Mouse (Mus musculus): ENCODE data around the gene Rexo5. TPM values are rescaled to one million over a fixed set of nuclear protein-coding genes. Genes with fewer than 3 reads are reported as not detected.

Gene Rexo5
- 10.1 and 10.8 TPM in 2 replicates for polyA plus RNA-seq (2015; fragmentation: Nextera tagmentation; extraction: Ambion mirVana)

DNA sequence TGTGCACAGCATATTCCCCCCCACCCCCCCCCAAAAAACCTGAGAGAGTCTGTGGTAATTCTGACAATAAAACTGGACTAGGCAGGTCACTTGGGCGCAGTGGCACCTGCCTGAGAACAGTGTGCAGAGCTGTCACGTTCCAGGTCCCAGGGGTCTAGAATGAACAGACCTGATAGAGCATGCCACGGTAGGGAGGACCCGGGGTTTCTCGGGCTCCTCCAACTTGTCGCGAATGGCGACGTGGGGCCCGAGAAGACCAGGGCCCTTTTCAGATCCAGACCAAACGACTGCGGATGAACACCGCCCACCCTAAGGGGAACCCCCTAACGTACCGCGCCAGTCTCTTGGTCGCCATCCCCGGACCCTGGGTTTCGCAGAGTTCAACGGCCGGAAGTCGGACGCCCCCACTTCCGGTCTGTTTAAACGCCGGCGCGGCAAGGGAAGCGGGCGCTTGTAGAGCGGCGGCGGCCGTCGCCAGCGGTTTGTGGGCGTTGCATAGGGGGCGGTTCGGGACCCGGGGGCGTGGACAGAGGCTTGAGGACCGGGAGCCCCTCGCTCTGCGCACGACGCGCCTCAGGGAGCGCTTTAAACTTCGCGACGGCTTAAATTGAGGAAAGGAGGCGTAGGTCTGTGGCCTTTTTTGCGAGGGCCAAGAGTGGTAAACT, at the start of gene Rexo5, which contains the start of gene Eri2:
Gene Rexo5, plus strand, starts transcription at position 421 of the 665 bp plus-strand sequence.
Gene Eri2, minus strand, starts transcription at position 473 of the 665 bp plus-strand sequence.
- H3K4me3 ChIP-seq = peak within 1 kb of the TSS; percentile 90
- H3K27ac ChIP-seq = peak within 1 kb of the TSS; percentile 68
- peak; percentile 99 for ATAC-seq (replicated peaks)

DNA sequence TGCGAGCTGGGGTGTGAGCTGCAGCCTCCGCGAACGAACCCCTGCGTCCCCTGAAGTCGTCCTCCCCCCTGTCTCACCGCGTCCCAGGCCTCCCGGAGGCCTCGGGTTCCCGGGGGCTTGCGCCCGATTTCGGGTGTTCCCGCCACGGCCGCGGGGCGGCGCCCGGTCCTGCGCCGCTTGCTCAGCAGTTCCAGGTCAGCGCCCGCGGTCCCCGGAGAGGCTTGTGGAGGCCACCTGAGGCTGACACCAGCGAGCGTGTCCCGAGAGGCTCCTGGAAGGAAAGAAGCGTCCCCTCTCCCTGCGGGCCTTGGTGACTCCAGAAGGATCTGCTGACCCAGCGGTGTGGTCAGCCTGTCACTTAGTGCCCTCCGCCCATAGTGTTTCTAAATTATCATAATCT, 49.5 kb upstream of the Rexo5 start:
- peak overlapping the region; percentile 33 for H3K4me2 ChIP-seq
- peak overlapping the region; percentile 3; the same call in 1 of the 2 replicates for H3K4me3 ChIP-seq
- 6% methylated on average over 34 of the region's 34 CpGs for WGBS
- no peaks in the 10 kb centered on the region for H3K9me3 ChIP-seq
- H3K36me3 ChIP-seq (replicated peaks) = no peaks in the 10 kb centered on the region
- no peaks in the 10 kb centered on the region for H3K27me3 ChIP-seq (replicated peaks)
- peaks cover 5% of the 10 kb centered on the region; the same call in 1 of the 2 replicates for H3K4me1 ChIP-seq
- no peak overlapping the region for H3K9ac ChIP-seq
- ATAC-seq (replicated peaks) = no peak
- no peak overlapping the region for H3K27ac ChIP-seq

More for the DNA sequence above, at the start of gene Rexo5, which contains the start of gene Eri2:
- Histone ChIP-seq H3K4me1 (peaks cover 15% of the 10 kb centered on the region), H3K27me3 (replicated peaks) (no peaks in the 10 kb centered on the region), H3K4me2 (peak within 1 kb of the TSS; percentile 80), H3K9ac (peak within 1 kb of the TSS; percentile 81), H3K36me3 (replicated peaks) (0 out of 2 replicates have a peak, but pooled peaks cover 4% of the 10 kb centered on the region), H3K9me3 (no peaks in the 10 kb centered on the region)
- WGBS = under 1% methylated on average over 52 of the region's 53 CpGs

DNA sequence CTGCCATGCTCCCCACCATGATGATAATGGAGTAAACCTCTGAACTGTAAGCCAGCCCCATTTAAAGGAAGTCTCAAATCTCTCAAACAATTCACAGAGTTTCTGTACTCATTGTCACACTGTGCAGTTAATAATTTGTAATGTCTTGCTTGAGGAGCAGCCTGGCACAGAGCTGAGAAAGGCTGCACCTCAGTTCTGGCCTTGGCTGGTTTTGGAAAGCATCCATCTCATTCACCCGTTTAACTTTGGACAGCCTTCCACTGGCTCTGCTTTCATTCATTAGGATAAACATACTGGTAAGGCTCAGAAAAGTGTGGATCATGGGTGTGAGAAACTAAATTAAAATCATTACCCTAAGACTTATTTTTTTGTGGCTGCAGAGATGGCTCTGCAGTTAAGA, 47.9 kb upstream of the Rexo5 start:
- no peak for ATAC-seq (replicated peaks)
- H3K27ac ChIP-seq = no peak overlapping the region
- WGBS = 77% methylated on average over 1 of the region's 1 CpGs
- H3K4me1 ChIP-seq = peaks cover 5% of the 10 kb centered on the region; the same call in 1 of the 2 replicates
- no peaks in the 10 kb centered on the region for H3K9me3 ChIP-seq
- H3K4me3 ChIP-seq = no peak overlapping the region
- H3K9ac ChIP-seq = no peak overlapping the region
- H3K27me3 ChIP-seq (replicated peaks) = no peaks in the 10 kb centered on the region
- H3K36me3 ChIP-seq (replicated peaks) = no peaks in the 10 kb centered on the region
- no peak overlapping the region for H3K4me2 ChIP-seq

DNA sequence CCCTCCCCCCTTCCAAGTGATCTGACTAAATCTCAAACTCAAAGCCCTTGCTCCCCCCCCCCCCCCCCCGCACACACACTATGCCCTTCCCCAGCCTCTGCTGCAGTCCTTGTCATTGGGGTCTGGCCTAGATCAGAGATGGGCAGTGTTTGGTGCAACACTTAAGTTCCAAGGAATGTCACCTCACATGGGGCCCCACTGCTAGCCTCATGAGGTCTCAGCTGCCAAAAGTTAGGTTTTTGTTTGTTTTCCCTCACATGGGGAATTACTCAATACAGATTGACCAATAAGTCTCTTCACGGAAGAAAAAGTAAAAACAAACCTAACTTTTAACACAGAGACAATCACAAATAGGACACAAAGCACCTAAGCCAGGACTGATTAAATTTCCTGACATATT, 45.0 kb upstream of the Rexo5 start:
- no peak overlapping the region for H3K4me2 ChIP-seq
- no peaks in the 10 kb centered on the region for H3K36me3 ChIP-seq (replicated peaks)
- H3K27me3 ChIP-seq (replicated peaks) = no peaks in the 10 kb centered on the region
- WGBS = 88% methylated on average over 1 of the region's 2 CpGs
- no peak overlapping the region for H3K4me3 ChIP-seq
- H3K27ac ChIP-seq = no peak overlapping the region
- no peak for ATAC-seq (replicated peaks)
- no peak overlapping the region for H3K9ac ChIP-seq
- H3K4me1 ChIP-seq = peaks cover 5% of the 10 kb centered on the region; the same call in 1 of the 2 replicates
- no peaks in the 10 kb centered on the region for H3K9me3 ChIP-seq

DNA sequence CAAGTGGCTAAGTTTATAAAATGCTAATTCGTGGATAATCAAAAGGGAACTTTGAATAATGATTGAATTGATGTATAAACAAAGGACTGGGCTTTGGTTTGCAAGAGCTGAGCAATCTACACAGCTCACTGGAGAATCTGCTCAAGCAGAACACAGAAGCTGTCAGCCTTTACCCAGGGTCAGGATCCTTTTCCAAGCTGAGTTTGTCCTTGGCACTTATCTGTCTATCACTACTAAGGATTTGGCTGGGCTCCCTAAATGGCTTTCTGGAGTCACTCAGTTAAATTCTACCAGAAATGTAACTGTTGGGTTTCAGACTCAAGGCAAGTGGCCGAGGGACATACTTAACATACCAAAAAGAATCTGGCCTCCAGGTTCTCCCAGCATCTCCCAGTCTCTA, 43.9 kb upstream of the Rexo5 start:
- whole genome bisulfite sequencing = 74% methylated on average over 2 of the region's 2 CpGs
- Histone ChIP-seq H3K9ac (no peak overlapping the region), H3K9me3 (no peaks in the 10 kb centered on the region), H3K4me1 (no peaks in the 10 kb centered on the region), H3K27me3 (replicated peaks) (no peaks in the 10 kb centered on the region), H3K36me3 (replicated peaks) (no peaks in the 10 kb centered on the region), H3K4me3 (no peak overlapping the region), H3K4me2 (no peak overlapping the region), H3K27ac (no peak overlapping the region)
- no peak for ATAC-seq (replicated peaks)

DNA sequence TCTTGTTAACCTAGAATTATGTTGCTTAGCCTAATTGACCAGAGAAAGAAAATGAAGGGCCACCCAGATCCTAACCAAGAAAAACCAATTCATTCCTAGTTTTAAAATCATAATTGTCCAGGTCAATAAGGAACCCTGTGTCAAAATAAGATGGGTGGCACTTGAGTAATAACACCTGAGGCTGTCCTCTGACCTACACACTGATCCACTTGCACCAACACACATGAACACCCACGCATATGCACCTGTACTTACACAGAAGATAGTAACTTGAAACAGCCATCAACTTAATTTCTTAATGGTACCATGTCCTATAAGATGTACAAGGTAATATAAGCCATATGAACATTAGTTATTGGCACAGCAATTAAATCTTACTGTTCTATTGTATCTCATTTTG, 40.1 kb upstream of the Rexo5 start:
- WGBS = 92% methylated on average over 1 of the region's 1 CpGs
- H3K9ac ChIP-seq = no peak overlapping the region
- H3K27me3 ChIP-seq (replicated peaks) = no peaks in the 10 kb centered on the region
- ATAC-seq (replicated peaks) = no peak
- no peak overlapping the region for H3K4me2 ChIP-seq
- H3K36me3 ChIP-seq (replicated peaks) = no peaks in the 10 kb centered on the region
- no peaks in the 10 kb centered on the region for H3K9me3 ChIP-seq
- no peaks in the 10 kb centered on the region for H3K4me1 ChIP-seq
- no peak overlapping the region for H3K27ac ChIP-seq
- no peak overlapping the region for H3K4me3 ChIP-seq

DNA sequence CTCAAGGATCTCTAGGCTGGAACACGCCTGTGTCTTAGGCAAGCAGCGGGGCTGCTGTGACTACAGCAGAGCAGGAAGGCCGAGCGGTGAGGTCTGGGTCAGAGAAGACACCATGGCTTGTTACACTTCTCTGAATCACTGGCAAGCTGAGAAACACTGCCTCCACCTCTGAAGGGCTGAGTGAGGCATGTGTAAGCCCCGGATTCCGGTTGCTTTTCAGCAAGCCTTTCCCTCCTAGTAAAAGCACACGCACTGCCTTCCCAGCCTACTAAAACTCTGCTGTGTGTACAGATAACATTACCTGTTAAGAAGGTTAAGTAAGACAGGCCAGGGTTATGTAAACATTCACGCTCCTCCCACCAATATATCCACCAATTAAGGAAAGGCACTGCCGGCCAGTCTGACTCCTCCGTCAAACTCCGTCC, 33.3 kb upstream of the Rexo5 start, which contains the start of gene Acsm3:
Gene Acsm3, plus strand, starts transcription at position 397 of the 425 bp plus-strand sequence.
- WGBS = 86% methylated on average over 11 of the region's 11 CpGs
- Histone ChIP-seq H3K4me3 (no peak within 1 kb of the TSS), H3K9ac (no peak within 1 kb of the TSS), H3K4me1 (no peaks in the 10 kb centered on the region), H3K4me2 (no peak within 1 kb of the TSS), H3K9me3 (no peaks in the 10 kb centered on the region), H3K27ac (no peak within 1 kb of the TSS), H3K36me3 (replicated peaks) (no peaks in the 10 kb centered on the region), H3K27me3 (replicated peaks) (no peaks in the 10 kb centered on the region)
- ATAC-seq (replicated peaks) = no peak

DNA sequence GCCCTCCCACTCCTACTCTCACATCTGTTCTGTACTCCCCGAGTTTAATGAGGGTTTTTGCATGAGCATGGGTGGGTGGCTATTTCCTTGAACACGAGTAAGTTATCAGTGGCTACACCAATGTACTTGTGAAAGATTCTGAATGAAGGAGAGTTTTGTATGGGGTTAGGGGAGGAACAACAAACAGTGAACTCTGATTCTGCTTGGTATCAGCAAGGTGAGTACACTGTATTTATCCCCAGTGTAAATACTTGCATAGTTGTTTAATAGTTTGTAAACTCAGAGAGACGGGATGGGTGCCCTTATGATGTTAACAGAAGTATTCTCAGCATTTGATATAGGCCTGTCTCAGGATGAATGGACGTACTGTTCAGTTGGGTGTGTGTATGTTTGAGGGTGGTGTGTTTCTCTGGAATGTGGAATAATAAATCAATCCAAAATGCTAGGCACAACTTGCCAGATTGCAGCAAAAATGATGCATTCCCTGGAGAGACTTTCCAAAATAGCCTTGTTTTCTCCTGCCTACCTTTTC, 31.6 kb upstream of the Rexo5 start:
- WGBS = 71% methylated on average over 4 of the region's 4 CpGs
- Histone ChIP-seq H3K27ac (no peak overlapping the region), H3K4me3 (no peak overlapping the region), H3K9me3 (no peaks in the 10 kb centered on the region), H3K9ac (no peak overlapping the region), H3K4me2 (no peak overlapping the region), H3K36me3 (replicated peaks) (no peaks in the 10 kb centered on the region), H3K4me1 (no peaks in the 10 kb centered on the region), H3K27me3 (replicated peaks) (no peaks in the 10 kb centered on the region)
- no peak for ATAC-seq (replicated peaks)

DNA sequence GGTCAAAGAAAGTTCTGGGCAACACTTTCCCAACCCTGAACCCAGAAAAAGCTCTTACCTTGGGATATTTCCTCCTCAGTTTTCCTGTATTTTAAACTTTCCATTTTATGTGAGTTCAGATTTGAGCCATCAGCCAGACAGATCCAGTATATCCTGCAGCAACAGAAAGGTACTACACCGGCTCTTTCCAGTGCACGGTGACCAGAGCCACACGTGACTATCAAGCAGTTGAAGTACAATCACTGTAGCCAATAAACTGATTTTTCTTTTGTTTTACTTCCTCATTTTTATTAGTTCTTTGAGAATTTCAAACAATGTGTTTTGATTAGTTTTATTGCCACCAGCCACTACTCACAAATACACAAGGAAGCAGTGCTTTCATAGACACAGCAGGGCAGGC, 29.4 kb upstream of the Rexo5 start:
- no peak overlapping the region for H3K9ac ChIP-seq
- no peak overlapping the region for H3K4me2 ChIP-seq
- no peaks in the 10 kb centered on the region for H3K36me3 ChIP-seq (replicated peaks)
- ATAC-seq (replicated peaks) = no peak
- H3K4me3 ChIP-seq = no peak overlapping the region
- no peaks in the 10 kb centered on the region for H3K9me3 ChIP-seq
- 96% methylated on average over 3 of the region's 3 CpGs for WGBS
- H3K27me3 ChIP-seq (replicated peaks) = no peaks in the 10 kb centered on the region
- no peaks in the 10 kb centered on the region for H3K4me1 ChIP-seq
- H3K27ac ChIP-seq = no peak overlapping the region

DNA sequence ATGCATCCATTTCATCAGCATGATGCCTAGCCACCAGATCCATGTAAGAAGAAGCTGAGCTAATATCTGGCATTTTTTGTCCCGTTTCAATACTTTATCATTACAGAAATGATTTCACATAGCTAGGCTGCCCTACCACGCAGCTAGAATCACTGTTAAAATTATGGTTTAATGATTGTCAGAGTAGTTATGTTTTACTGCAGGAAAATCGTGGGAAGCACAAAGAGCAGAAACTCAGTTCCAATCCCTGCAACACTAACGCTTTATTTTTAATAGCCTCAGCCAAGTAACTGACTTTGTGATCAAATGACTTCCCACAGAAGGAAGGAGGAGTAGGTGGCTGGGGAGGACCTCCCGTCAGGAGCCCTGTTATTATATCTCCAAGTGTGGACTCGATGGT, 26.8 kb upstream of the Rexo5 start:
- no peak overlapping the region for H3K27ac ChIP-seq
- ATAC-seq (replicated peaks) = no peak
- 87% methylated on average over 6 of the region's 6 CpGs for WGBS

DNA sequence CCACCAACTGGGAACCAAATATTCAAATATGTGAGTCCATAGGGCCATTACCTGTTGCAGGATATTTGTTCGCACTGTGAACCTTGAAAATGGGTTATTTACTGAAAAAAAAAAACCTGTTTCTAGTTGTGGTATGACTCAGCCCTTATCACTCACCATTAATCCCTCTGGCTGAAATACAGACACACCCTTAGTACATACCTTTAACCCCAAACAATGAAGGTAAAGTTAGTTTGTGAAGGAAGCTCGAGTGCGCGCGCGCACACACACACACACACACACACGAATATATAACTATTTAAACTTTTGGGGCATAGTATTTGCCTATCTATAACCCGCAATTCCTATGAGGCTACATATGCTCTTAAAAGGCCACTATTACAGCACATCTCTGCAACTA, 23.9 kb upstream of the Rexo5 start:
- Histone ChIP-seq H3K27ac (no peak overlapping the region), H3K36me3 (replicated peaks) (no peaks in the 10 kb centered on the region), H3K9ac (no peak overlapping the region), H3K4me1 (no peaks in the 10 kb centered on the region), H3K9me3 (no peaks in the 10 kb centered on the region), H3K4me2 (no peak overlapping the region), H3K27me3 (replicated peaks) (no peaks in the 10 kb centered on the region), H3K4me3 (no peak overlapping the region)
- WGBS = 94% methylated on average over 8 of the region's 8 CpGs
- ATAC-seq (replicated peaks) = no peak

More for the DNA sequence above, 26.8 kb upstream of the Rexo5 start:
- H3K4me1 ChIP-seq = no peaks in the 10 kb centered on the region
- no peaks in the 10 kb centered on the region for H3K27me3 ChIP-seq (replicated peaks)
- no peak overlapping the region for H3K4me3 ChIP-seq
- H3K4me2 ChIP-seq = no peak overlapping the region
- no peaks in the 10 kb centered on the region for H3K36me3 ChIP-seq (replicated peaks)
- H3K9ac ChIP-seq = no peak overlapping the region
- no peaks in the 10 kb centered on the region for H3K9me3 ChIP-seq

DNA sequence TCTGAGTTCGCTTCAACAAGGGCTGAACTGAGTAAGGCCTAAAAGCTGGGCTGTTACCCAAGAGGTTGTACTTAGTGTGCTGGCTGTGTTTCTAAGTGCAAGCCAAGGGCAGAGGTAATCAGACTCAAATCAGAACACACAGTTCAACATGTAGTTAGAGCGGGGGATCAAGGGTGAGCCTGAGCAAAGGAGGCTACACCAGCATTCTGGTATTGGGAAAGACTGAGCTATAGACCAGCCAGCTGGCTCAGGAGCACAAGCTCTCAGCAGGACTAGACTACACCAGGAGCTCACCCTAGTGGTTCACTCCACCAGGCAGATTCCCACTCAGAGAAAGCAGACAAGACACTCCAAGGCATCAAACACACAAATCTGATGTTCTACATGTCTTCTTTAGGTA, 10.4 kb upstream of the Rexo5 start:
- H3K4me2 ChIP-seq = no peak overlapping the region
- no peaks in the 10 kb centered on the region for H3K4me1 ChIP-seq
- H3K36me3 ChIP-seq (replicated peaks) = peaks cover 21% of the 10 kb centered on the region
- H3K27me3 ChIP-seq (replicated peaks) = no peaks in the 10 kb centered on the region
- no peak for ATAC-seq (replicated peaks)
- no peak overlapping the region for H3K9ac ChIP-seq
- 94% methylated on average over 2 of the region's 2 CpGs for WGBS
- no peak overlapping the region for H3K27ac ChIP-seq
- no peak overlapping the region for H3K4me3 ChIP-seq
- no peaks in the 10 kb centered on the region for H3K9me3 ChIP-seq

DNA sequence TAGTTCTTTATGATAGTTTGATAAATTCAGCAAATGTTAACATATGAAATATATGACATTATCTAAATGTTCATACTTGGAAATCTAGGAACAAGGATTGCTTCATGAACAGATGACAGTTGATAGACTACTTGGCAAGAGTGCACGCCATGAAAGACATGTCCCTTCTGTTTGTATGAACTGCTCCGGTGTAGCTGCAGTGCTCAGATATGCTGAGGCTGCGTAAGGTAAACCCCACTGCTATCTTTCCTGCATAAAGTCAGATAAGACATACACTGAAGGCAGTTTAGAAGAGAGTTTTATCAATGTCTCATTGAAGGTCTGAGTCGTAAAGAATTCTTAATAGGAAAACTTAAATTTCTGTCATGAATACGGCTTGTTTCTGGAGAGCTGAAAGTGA, 8.9 kb upstream of the Rexo5 start:
- no peak overlapping the region for H3K4me2 ChIP-seq
- no peaks in the 10 kb centered on the region for H3K9me3 ChIP-seq
- H3K4me1 ChIP-seq = no peaks in the 10 kb centered on the region
- 93% methylated on average over 5 of the region's 5 CpGs for WGBS
- H3K9ac ChIP-seq = no peak overlapping the region
- no peak overlapping the region for H3K4me3 ChIP-seq
- H3K27me3 ChIP-seq (replicated peaks) = no peaks in the 10 kb centered on the region
- ATAC-seq (replicated peaks) = no peak
- H3K27ac ChIP-seq = no peak overlapping the region
- peaks cover 26% of the 10 kb centered on the region for H3K36me3 ChIP-seq (replicated peaks)

All from midbrain, embryonic 15.5 days (tissue).